Mouse (Mus musculus) erythroblast, embryonic 14.5 days (primary cell): ENCODE measurements around the gene Gtpbp4.

Experiments
- GATA1 ChIP-seq: IDR thresholded peaks from 2 replicates; pipeline ENCODE4 v1.6.1; 2012; ENCODE audit warnings: low read length, inconsistent platforms, mixed read lengths
- TAL1 ChIP-seq: IDR thresholded peaks from 3 replicates; pipeline ENCODE4 v1.6.1; 2012; ENCODE audit warnings: low read length, inconsistent platforms, mixed read lengths

DNA sequence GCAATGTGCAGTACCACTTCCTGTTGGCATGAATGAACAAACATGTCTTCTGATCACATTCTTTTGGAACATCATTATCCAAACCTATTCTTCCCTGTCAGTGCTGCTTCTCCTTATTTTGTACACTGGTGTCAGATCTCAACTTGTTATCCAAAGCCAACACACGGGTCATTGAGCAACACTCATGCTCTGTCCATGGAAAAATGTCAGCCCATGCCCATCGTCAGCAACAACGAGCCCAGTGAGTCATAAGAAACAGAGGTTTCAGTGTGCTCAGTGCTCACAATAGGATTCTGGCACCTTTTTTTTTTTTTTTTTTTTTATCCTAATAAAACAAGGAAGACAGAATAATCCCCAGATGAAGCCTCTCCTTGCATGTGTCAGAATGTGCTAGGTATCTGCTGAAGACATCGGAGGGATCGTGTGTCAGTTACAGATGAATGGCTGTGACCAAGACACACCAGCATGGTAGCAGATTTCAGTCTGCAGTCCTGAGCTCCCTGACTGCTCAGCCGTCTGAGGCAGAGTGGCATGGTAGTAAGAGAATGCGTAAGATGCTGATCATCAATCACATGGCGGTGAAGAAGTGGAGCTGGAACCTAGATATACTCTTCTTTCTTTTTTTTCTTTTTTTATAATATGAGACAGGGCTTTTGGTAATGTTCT lies 36.2 kb upstream of the Gtpbp4 start:
- TF ChIP-seq GATA1 (no peak), TAL1 (no peak)
